Mouse (Mus musculus) megakaryocyte, embryonic 14.5 days (primary cell): Measurements from ENCODE around the gene Plod3.

Experiments
- FLI1 ChIP-seq: IDR thresholded peaks from 2 replicates; pipeline ENCODE4 v1.6.1; 2012; ENCODE audit warnings: low read length, inconsistent platforms, mixed read lengths
- GATA1 ChIP-seq: IDR thresholded peaks from 3 replicates; pipeline ENCODE4 v1.6.1; 2012; ENCODE audit warnings: mixed read lengths, low read length, inconsistent platforms, borderline replicate concordance

DNA sequence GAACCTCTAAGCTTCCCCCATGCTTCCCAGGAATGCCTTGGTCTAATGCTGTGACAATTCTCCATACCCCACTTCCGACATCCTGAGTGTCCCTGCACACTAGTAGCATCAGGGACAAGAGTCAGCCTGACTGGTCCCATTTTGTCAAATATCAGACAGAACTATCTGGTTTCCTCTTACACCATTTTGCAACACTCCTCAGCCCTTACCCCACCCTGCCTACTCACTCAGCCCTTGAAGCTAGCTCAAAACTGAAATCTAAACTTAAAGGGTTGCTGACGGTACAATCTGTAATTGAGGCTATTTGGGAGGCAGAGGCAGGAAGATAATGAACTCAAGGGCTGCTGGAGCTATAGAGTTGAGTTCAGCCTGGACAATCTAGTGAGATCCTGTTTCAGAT is 7.1 kb upstream of the Plod3 start:
- TF ChIP-seq GATA1 (no peak), FLI1 (no peak)
